In the genomic region with DNA sequence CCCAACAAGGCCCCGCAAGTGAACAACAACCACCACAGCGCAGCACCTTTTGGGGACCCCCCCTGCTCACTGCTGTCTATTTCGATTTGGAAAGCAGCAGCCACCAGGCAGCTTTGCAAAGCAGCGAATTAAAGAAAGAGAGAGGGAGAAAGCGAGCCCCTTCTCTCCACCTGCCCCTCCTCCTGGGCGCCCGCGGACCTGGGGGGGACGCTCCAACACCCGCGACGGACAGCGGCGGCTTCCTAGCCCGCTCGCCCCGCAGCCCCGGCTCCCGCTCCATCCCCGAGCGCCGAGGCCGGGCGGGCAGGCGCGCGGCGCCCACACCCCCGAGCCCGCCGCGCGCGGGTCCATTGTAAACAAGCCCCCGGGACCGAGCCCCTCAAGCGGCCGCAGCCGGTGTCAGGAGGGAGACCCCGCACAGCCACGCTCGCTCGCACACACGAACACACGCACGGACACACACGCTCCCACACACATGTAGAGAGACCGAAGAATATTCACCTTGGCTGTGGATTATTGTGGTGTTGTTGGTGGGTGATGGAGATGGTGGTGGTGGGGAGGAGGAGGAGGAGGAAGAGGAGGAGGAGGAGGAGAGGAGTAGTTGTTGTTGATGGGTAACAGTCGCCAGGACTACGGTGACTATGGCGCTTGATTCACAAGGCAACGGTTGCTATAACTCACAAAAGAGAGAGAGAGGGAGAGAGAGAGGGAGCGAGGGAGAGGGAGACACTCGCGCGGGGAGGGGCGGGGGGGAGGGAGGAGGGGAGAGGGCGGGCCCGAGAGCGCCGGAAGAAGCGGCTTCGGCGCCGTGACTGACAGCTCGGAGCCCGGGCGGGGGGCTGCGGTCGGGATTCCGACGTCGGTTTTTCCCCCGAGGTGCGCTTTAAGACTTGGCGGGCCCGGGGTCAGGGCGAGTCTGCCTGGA, we compare ENCODE assay signal across 8 mouse cellular contexts. TPM values are rescaled to one million over a fixed set of nuclear protein-coding genes. Genes with fewer than 3 reads are reported as not detected.
DNase-seq lines count a peak whose midpoint lies in the region; ATAC-seq lines count a peak whose summit lies in the region.

A gene (minus strand): TSS at position 696 of the 925 bp plus-strand sequence.

- WGBS in hindbrain, embryonic 12.5 days = under 1% methylated on average over 75 of the region's 78 CpGs

- peak within 1 kb of the TSS; percentile 64 for H3K4me2 ChIP-seq in hindbrain, embryonic 12.5 days (replicated peaks)

- no peaks in the 10 kb centered on the region for H3K36me3 ChIP-seq in hindbrain, embryonic 12.5 days

- H3K4me1 ChIP-seq in hindbrain, embryonic 12.5 days = peaks cover 8% of the 10 kb centered on the region; the same call in 1 of the 2 replicates

- ATAC-seq in hindbrain, embryonic 12.5 days (ENCODE audit: low FRiP score) = peak; percentile 90

- H3K9me3 ChIP-seq in hindbrain, embryonic 12.5 days (replicated peaks) = no peaks in the 10 kb centered on the region

- H3K4me3 ChIP-seq in hindbrain, embryonic 12.5 days = peak within 1 kb of the TSS; percentile 92

- peak within 1 kb of the TSS; percentile 96 for H3K9ac ChIP-seq in hindbrain, embryonic 12.5 days

- DNase-seq in R1 (ENCODE audit: low read depth, low spot score) = peak; percentile 86
- DNase-seq in cerebellum, adult 18-20 months = peak; percentile 43 to 69
- peak; percentile 86 for DNase-seq in forelimb bud, embryonic 11.5 days (ENCODE audit: low read depth, low spot score)
- DNase-seq in layer of hippocampus, postnatal 14 days (ENCODE audit: low spot score in 2 of 2) = peak; percentile 50 to 54
- DNase-seq in lung, postnatal 25 days (ENCODE audit: low spot score) = peak; percentile 78
- peak; percentile 89 for DNase-seq in retina, embryonic 14.5 days (ENCODE audit: low spot score)
- DNase-seq in thymus, postnatal 4 days = peak; percentile 68

- H3K27me3 ChIP-seq in hindbrain, embryonic 12.5 days = no peaks in the 10 kb centered on the region

- H3K27ac ChIP-seq in hindbrain, embryonic 12.5 days = peak within 1 kb of the TSS; percentile 100

RNA-seq across cellular contexts. Expression of the gene that starts here (rescaled TPM):
- 28.5 and 29.3 TPM in 2 replicates for polyA plus RNA-seq in hindbrain, embryonic 12.5 days (2016; fragmentation: Nextera tagmentation; extraction: Ambion mirVana)
- total RNA-seq in layer of hippocampus, postnatal 14 days (2021) = 10 to 100 TPM; 90.7 to 98.5 TPM

Comparison
In these comparisons a context has a peak if more than half of its experiments do, and no peak if none do; other contexts are left out.
1. Peak in every context shown above with its lines: DNase-seq, ATAC-seq, H3K4me3 ChIP-seq and H3K27ac ChIP-seq.